Mouse (Mus musculus) intestine, embryonic 15.5 days (tissue): ENCODE results near the gene Slc26a10. TPM values are rescaled to one million over a fixed set of nuclear protein-coding genes. Genes with fewer than 3 reads are reported as not detected.

Experiments
- ATAC-seq: fragments of 200-750 bp; cut with Nextera tagmentation; 2 replicates; pipeline ENCODE4 v1.8.0; 2017; ENCODE audit warnings: moderate TSS enrichment, moderate library complexity
- H3K27ac ChIP-seq: fragments of 300-500 bp; sonication (generic); 2 replicates; pipeline ENCODE4 v1.5.1; 2015; ENCODE audit warnings: mild to moderate bottlenecking, inconsistent platforms
- H3K27me3 ChIP-seq: fragments of 300-500 bp; sonication (generic); replicated peaks from 2 replicates; pipeline ENCODE4 v1.6.1; 2015; ENCODE audit warnings: inconsistent platforms
- H3K36me3 ChIP-seq: fragments of 300-500 bp; sonication (generic); 2 replicates; pipeline ENCODE4 v1.6.1; 2015; ENCODE audit warnings: inconsistent platforms
- H3K4me1 ChIP-seq: fragments of 300-500 bp; sonication (generic); replicated peaks from 2 replicates; pipeline ENCODE4 v1.6.1; 2015; ENCODE audit warnings: inconsistent platforms
- H3K4me2 ChIP-seq: fragments of 300-500 bp; sonication (generic); replicated peaks from 2 replicates; pipeline ENCODE4 v1.6.1; 2015; ENCODE audit warnings: mild to moderate bottlenecking, inconsistent platforms
- H3K4me3 ChIP-seq: fragments of 300-500 bp; sonication (generic); replicated peaks from 2 replicates; pipeline ENCODE4 v1.5.1; 2015; ENCODE audit warnings: inconsistent platforms
- H3K9ac ChIP-seq: fragments of 300-500 bp; sonication (generic); 2 replicates; pipeline ENCODE4 v1.6.1; 2015; ENCODE audit warnings: inconsistent platforms
- H3K9me3 ChIP-seq: fragments of 300-500 bp; sonication (generic); 2 replicates; pipeline ENCODE4 v1.6.1; 2016; ENCODE audit warnings: inconsistent platforms
- WGBS: fragments of 180-500 bp; shearing (Covaris S2); methylation state at CpG from one replicate; pipeline ENCODE4 v1.1.7; 2015; 5-methylcytosine and 5-hydroxymethylcytosine counted together
- polyA plus RNA-seq: library from polyadenylated mRNA; unstranded; fragments of >200 nt; fragmentation: Nextera tagmentation; extraction: Ambion mirVana; gene quantifications from 2 replicates; pipeline ENCODE4 v1.2.1, GENCODE M21; 2015

Gene Slc26a10
- polyA plus RNA-seq, 1 experiment from 2014 or later = 0.98 TPM

DNA sequence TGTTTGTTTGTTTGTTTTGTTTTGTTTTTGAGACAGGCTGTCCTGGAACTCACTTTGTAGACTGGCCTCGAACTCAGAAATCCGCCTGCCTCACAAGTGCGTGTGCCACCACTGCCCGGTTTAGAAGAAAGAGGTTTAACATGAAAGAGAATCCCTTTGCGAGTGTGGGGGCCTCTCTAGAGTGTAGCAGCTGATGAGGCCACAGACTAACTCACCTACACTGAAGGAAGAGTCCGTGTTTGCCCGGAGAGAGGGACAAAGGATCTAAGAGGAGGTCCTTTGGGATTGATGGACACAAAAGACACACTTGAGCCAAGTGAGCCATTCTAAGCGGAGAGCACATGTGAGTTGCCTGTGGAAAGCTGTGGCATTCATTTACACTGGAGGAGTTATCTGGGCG is 3.2 kb downstream of the Slc26a10 start:
- peaks cover 42% of the 10 kb centered on the region for H3K27me3 ChIP-seq
- H3K4me3 ChIP-seq = 0 out of 2 replicates have a peak overlapping the region, but pooled peaks have one; percentile 28
- WGBS = 21% methylated on average over 9 of the region's 9 CpGs
- H3K27ac ChIP-seq = no peak overlapping the region
- H3K9ac ChIP-seq = no peak overlapping the region
- H3K9me3 ChIP-seq = no peaks in the 10 kb centered on the region
- no peaks in the 10 kb centered on the region for H3K36me3 ChIP-seq
- peaks cover 19% of the 10 kb centered on the region for H3K4me1 ChIP-seq
- ATAC-seq = no peak
- H3K4me2 ChIP-seq = peak overlapping the region; percentile 73

DNA sequence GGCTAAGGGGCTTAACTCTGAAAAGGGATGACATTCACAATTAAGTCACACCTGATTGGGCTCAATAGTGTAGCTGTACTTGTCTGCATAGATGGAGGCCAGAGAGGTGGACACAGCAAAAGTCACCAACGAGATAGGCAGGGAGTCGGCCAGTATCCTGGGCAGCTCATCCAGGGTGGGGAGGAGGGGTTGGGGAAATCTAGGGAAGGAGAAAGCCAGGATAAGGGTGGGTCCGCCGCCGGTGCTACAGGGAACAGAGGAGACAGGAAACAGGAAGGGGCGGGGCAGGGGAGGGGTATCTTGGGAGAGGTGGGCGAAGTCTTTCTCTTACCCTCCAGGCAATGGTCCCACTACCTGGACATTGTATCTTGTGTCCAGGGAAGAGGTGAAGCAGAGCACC is 3.7 kb downstream of the Slc26a10 start:
- H3K4me3 ChIP-seq = no peak overlapping the region
- no peak overlapping the region for H3K27ac ChIP-seq
- no peak overlapping the region; the same call in 1 of the 2 replicates for H3K4me2 ChIP-seq
- peaks cover 42% of the 10 kb centered on the region for H3K27me3 ChIP-seq
- no peak for ATAC-seq
- no peaks in the 10 kb centered on the region for H3K9me3 ChIP-seq
- WGBS = 7% methylated on average over 7 of the region's 7 CpGs
- peaks cover 19% of the 10 kb centered on the region for H3K4me1 ChIP-seq
- H3K36me3 ChIP-seq = no peaks in the 10 kb centered on the region; the same call in 1 of the 2 replicates
- H3K9ac ChIP-seq = no peak overlapping the region

DNA sequence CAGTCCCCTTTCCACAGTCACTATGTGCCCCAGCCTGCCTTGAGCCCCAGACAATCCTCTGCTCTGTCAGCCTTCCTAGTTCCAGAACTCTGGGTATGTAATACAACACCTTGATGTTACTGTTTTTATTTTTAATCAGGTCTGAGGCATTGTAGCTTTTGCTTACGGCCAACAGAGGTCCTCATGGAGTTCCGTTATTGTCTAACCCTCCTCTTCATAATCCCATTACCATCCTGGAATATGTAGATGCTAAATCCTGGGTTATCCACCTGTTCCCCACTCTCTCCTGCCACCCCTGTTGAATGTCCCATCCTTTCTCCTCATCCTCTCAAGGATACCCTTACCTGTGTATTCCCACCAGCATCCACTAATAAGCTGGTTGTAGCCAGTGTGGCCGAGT is 4.2 kb downstream of the Slc26a10 start:
- H3K36me3 ChIP-seq = no peaks in the 10 kb centered on the region; the same call in 1 of the 2 replicates
- no peak for ATAC-seq
- 50% methylated on average over 3 of the region's 3 CpGs for WGBS
- H3K27me3 ChIP-seq = peaks cover 40% of the 10 kb centered on the region
- no peak overlapping the region for H3K27ac ChIP-seq
- peaks cover 19% of the 10 kb centered on the region for H3K4me1 ChIP-seq
- H3K9me3 ChIP-seq = no peaks in the 10 kb centered on the region
- H3K9ac ChIP-seq = no peak overlapping the region
- no peak overlapping the region for H3K4me3 ChIP-seq
- no peak overlapping the region for H3K4me2 ChIP-seq

DNA sequence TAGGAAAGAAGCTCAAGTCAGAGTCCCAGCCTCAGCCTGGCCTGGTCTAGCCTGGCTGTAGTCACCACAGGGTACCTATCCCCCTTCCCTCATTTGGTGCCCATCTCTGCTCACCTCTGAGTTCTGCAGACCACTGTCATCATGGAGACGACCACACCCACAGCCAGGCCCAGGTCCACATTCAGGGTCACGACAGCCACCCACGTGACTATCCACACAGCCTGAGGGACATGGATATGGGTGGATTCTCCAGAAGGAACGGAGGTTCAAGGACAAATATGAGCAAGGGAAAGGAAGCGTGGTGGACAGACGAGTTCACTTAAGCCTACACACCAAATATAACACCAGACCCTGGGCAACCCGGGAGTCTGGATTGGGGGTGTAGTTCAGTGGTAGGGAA is 6.3 kb downstream of the Slc26a10 start:
- Histone ChIP-seq H3K27me3 (peaks cover 34% of the 10 kb centered on the region), H3K4me2 (no peak overlapping the region)
- no peak for ATAC-seq

DNA sequence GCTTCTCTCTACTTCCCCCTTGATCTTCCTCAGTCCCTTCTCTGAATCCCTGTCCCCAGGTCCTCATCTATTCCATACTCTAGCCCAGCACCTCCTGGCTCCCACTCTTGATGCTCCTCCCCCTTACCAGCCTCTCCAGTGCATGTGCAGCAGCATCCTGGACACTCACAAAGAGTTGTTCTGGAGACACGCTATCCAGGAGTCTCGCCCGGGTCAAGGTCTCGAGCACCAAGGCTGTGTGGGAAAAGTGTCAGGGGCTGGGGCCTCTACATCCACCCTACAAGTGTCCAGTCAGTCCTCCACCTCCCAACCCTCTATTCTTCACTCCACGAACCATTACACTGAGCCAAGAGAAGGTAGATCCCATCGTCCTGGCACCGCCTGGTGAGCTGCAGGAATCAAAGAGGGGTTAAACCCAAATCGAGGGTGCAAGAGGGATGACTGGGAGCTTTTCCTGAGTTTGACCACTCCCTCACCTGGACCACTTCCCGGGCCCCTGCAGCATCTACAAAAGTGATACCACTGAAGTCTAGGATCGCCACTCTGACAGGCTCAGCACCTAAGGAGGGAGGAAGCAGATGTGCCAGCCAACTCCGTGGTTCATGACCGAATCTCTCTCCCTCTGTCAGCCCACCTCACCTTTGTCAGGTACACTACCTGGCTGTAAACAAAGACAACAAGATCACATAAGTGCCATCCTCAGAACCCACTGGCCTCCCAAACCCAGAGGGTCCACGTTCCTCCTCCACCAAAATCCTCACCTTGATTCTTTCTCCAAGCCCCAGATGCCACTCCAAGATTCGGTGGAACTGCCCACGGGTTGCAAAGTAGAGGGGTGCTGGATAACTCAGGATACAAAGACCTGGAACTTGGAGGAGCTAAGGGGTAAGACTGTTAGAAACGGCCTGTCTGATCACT is 7.0 kb downstream of the Slc26a10 start:
- Histone ChIP-seq H3K9me3 (no peaks in the 10 kb centered on the region), H3K4me3 (no peak overlapping the region), H3K4me1 (peaks cover 26% of the 10 kb centered on the region), H3K27me3 (peaks cover 30% of the 10 kb centered on the region), H3K27ac (no peak overlapping the region), H3K4me2 (no peak overlapping the region), H3K36me3 (no peaks in the 10 kb centered on the region; the same call in 1 of the 2 replicates), H3K9ac (no peak overlapping the region)
- WGBS = 82% methylated on average over 16 of the region's 16 CpGs
- no peak for ATAC-seq

More for the DNA sequence above, 6.3 kb downstream of the Slc26a10 start:
- Histone ChIP-seq H3K27ac (no peak overlapping the region), H3K36me3 (no peaks in the 10 kb centered on the region; the same call in 1 of the 2 replicates), H3K9me3 (no peaks in the 10 kb centered on the region), H3K9ac (no peak overlapping the region), H3K4me3 (no peak overlapping the region), H3K4me1 (peaks cover 30% of the 10 kb centered on the region)
- 89% methylated on average over 7 of the region's 7 CpGs for WGBS

DNA sequence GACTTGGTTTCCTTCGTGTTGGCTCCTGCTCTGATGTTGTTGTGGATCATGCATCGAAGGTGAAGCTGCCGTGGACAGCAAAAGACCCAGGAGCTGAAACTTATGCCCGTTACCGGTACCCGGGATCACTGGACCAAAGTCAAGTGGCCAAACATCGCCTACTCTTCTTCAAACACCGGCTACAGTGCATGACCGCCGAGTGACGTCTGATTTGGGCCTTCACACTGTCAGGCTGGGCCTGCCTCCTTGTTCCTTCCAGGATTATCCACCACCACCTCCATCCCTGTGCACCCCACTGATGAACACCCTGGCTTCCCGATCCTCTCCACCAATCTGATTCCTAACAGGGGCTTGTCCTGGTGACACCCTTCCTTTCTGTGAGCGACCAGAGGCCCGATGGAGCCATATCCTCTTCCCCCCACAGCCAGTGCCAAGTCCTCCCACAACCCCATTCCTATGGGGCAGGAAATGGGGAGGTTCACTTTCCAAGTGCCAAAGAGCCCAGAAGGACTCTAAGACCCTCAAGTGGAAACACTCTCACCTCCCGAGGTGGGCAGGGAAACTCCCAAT is 8.7 kb downstream of the Slc26a10 start:
- peaks cover 29% of the 10 kb centered on the region for H3K27me3 ChIP-seq

DNA sequence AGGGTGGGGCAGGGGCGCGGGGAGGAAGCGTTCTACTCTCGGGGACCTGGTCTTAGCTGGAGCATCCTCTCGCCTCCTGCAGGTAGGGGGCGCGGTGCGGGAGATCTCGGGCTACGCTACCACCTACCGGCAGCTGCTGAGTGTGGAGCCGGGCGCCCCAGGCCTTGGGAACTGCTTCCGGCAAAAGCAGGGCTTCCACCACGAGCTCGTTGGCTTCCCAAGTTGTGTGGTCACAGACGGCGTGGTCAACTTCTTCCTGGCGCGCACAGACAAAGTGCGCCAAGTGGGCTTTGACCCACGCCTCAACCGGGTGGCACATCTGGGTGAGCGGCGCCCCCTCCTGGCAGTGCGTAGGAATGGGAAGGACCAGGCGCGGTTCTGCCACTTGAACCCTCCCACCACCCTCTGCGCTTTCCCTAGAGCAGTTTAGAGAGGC is 9.6 kb downstream of the Slc26a10 start:
- Histone ChIP-seq H3K27me3 (peaks cover 31% of the 10 kb centered on the region), H3K9me3 (no peaks in the 10 kb centered on the region), H3K4me3 (peak overlapping the region; percentile 38), H3K4me1 (peaks cover 21% of the 10 kb centered on the region), H3K36me3 (no peaks in the 10 kb centered on the region; the same call in 1 of the 2 replicates), H3K4me2 (peak overlapping the region; percentile 77), H3K27ac (no peak overlapping the region), H3K9ac (peak overlapping the region; percentile 17; the same call in 1 of the 2 replicates)
- 3% methylated on average over 29 of the region's 29 CpGs for WGBS
- peak; percentile 70 for ATAC-seq

More for the DNA sequence above, 8.7 kb downstream of the Slc26a10 start:
- peaks cover 18% of the 10 kb centered on the region for H3K4me1 ChIP-seq
- no peak overlapping the region for H3K9ac ChIP-seq
- H3K4me3 ChIP-seq = no peak overlapping the region
- no peak overlapping the region for H3K4me2 ChIP-seq
- no peak for ATAC-seq
- 90% methylated on average over 15 of the region's 15 CpGs for WGBS
- H3K27ac ChIP-seq = no peak overlapping the region
- H3K9me3 ChIP-seq = no peaks in the 10 kb centered on the region
- H3K36me3 ChIP-seq = no peaks in the 10 kb centered on the region; the same call in 1 of the 2 replicates

DNA sequence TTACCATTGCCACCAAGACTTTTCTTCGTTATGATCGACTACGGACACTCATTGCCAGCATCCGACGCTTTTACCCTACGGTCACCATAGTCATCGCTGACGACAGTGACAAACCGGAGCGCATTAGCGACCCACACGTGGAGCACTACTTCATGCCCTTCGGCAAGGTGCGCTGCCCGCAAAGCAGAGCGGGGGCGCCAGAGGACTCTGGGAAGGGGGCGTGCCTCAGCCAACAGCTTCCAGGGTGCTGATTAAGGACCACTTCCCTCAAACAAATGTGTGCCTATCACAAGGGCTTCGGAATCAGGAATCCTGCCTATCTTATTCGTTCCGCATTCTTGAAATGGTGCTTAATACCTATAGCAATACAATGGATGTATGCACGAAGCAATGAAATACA is 10.4 kb downstream of the Slc26a10 start:
- Histone ChIP-seq H3K4me3 (peak overlapping the region; percentile 38), H3K9me3 (no peaks in the 10 kb centered on the region), H3K36me3 (no peaks in the 10 kb centered on the region; the same call in 1 of the 2 replicates), H3K4me2 (peak overlapping the region; percentile 77), H3K27ac (no peak overlapping the region), H3K9ac (0 out of 2 replicates have a peak overlapping the region, but pooled peaks have one; percentile 17), H3K4me1 (peaks cover 25% of the 10 kb centered on the region), H3K27me3 (peaks cover 34% of the 10 kb centered on the region)
- WGBS = 14% methylated on average over 22 of the region's 22 CpGs
- ATAC-seq = no peak

DNA sequence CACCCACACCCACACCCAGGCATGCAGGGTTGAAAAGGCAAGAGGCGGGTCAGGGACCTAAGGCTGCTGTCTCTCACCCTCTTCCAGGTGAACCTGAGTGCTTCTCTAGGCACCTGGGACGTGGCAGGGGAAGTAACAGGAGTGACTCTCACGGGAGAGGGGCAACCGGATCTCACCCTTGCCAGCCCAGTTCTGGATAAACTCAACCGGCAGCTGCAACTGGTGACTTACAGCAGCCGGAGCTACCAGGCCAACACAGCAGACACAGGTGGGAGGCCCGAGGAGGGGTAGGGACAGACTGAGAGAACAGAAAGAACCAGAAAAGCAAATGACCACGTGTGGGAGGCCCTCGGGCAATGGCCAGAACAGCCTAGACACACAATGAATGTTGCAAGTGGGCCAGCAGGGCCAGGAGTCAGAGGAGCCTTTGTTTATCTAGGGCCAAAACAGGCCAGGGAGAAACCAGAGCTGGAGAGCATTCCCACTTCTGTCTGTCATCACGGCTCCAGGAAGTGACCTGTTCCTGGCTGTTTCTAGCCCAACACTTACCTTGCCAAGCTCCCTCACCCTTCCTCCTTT is 12.7 kb downstream of the Slc26a10 start:
- WGBS = 21% methylated on average over 10 of the region's 10 CpGs
- ATAC-seq = no peak
- Histone ChIP-seq H3K9me3 (no peaks in the 10 kb centered on the region), H3K27me3 (peaks cover 34% of the 10 kb centered on the region), H3K27ac (peak overlapping the region; percentile 65), H3K9ac (peak overlapping the region; percentile 62; the same call in 1 of the 2 replicates), H3K4me1 (peaks cover 25% of the 10 kb centered on the region), H3K36me3 (no peaks in the 10 kb centered on the region; the same call in 1 of the 2 replicates), H3K4me3 (peak overlapping the region; percentile 66), H3K4me2 (peak overlapping the region; percentile 99)

DNA sequence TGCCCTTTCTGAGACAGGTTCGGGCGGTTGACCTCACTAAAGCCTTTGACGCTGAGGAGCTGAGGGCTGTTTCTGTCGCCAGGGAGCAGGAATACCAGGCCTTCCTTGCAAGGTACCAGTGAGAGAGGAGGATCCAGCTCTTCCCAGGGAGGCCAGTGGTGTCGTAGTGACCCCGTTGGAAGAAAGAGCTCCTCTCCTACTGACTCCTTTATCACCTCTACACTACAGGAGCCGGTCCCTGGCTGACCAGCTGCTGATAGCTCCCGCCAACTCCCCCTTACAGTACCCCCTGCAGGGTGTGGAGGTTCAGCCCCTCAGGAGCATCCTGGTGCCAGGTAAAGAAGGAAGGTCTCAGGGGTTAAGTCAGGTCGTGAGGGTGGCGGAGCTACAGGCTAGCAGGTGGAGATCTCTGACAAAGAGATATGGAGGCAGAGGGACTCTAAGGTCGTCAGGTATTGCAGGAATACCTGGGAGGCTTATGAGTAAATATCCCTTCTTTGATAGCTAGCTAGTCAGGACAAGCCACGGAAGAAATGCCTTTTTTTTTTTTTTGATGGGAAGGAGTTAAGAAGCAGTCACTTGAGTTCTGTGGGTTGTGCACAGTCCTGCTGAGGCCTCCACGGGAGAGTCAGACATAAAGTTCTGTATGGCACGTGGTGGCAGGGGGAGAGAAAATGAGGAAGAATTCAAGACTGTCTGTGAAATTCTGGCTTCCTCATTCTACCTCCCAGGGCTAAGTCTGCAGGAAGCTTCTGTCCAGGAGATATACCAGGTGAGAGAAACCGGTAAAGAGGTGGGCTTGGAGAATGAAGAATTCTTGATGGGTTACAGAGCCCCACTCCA is 13.5 kb downstream of the Slc26a10 start:
- WGBS = 26% methylated on average over 15 of the region's 15 CpGs
- no peaks in the 10 kb centered on the region for H3K9me3 ChIP-seq
- H3K27me3 ChIP-seq = peaks cover 34% of the 10 kb centered on the region
- no peaks in the 10 kb centered on the region; the same call in 1 of the 2 replicates for H3K36me3 ChIP-seq
- H3K9ac ChIP-seq = peak overlapping the region; percentile 62
- ATAC-seq = no peak
- peak overlapping the region; percentile 99 for H3K4me2 ChIP-seq
- peak overlapping the region; percentile 66 for H3K4me3 ChIP-seq
- peak overlapping the region; percentile 84 for H3K27ac ChIP-seq
- H3K4me1 ChIP-seq = peaks cover 25% of the 10 kb centered on the region

DNA sequence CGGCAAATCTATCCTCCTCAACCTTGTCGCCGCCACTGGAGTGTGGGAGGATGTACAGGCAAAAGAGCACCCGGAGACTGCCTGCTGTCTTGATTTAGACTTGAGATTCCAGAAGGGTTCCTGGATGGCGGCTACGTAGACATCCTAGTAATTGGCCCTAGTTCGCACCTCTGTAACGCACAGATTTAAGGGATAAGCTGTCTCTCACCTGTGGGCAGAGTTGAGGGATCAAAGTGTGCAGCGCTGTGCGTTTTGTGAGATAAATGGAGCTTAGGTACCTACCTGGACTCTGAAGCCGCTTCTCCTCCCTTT is 14.1 kb downstream of the Slc26a10 start:
- no peaks in the 10 kb centered on the region for H3K36me3 ChIP-seq
- 3% methylated on average over 11 of the region's 11 CpGs for WGBS
- no peak for ATAC-seq

More for the DNA sequence above, 14.1 kb downstream of the Slc26a10 start:
- Histone ChIP-seq H3K9ac (peak overlapping the region; percentile 62), H3K27ac (peak overlapping the region; percentile 84), H3K4me1 (peaks cover 25% of the 10 kb centered on the region), H3K4me2 (peak overlapping the region; percentile 99), H3K9me3 (no peaks in the 10 kb centered on the region), H3K27me3 (peaks cover 34% of the 10 kb centered on the region), H3K4me3 (peak overlapping the region; percentile 66)
